Mouse (Mus musculus) 3134 (cell line): ENCODE data around the gene Ttc17.

Source experiments
- DNase-seq: peaks from one replicate; pipeline ENCODE4 v3.0.0-alpha.2; 2011; ENCODE audit warnings: low spot score; ENCODE audit not compliant: insufficient read length; ENCODE audit errors: extremely low read depth

The Ttc17 gene

DNA sequence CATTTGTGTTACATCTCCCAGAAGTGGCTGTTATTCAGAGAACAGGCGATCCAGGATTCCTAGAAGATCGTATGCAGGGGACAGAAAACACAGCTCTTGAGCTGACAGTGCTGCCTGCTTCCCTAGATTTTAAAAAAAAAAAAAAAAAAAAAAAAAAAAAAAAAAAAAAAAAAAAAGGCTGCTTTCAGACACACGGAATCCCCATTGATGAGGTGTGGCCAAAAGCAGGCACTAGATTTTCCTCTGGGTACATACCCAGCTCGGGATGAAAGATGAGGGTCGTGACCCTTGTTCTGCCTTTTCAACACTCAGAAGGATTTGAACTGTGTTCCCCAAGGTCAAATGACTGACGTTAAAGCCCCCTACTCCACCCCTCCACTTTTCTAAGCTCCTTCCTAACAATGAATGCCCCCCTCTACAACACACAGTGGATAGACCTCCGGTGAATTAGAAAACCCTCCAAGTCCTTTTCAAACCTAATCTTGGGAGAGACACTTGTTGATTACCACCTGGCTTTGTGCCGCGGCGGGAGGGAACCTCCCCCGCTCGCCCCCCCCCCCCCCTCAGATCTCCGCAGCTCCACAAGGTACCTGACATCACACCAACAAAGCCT, 143.5 kb downstream of the Ttc17 start:
- DNase-seq, result no peak

DNA sequence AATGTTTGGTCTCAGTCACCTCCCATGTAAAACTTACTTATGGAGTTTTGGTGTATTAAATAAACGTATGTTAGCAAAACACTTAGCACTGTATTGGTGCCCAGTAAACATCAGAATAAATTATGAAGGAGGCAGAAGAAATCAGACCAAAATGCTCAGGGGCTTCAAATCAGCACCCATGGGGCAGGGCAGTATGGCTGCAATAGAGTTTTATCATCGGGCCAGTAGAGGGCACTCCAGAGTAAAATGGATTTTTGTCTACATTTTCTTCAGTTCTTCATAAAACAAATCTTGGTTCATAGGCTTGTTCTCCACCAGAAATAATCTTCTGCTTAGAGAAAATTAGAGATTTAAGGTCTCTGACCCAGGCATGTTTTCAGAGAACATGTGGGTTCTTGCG, 152.4 kb downstream of the Ttc17 start:
- DNase-seq, result no peak
